In genomic region chr7:56129577-56129976, GRCm38 (mm10) we compare ENCODE assay signal across 25 mouse cellular contexts.
"Had no signal": no experiment of that assay in that cellular context is flagged by ENCODE, and none has a peak within 500 bp of the region (broad histone marks: within the 10 kb centered on the region; RNA-seq: fewer than 3 reads in every experiment).

No protein-coding gene starts in this region.

- H3K4me1 ChIP-seq: embryonic facial prominence, embryonic 10.5 days; embryonic facial prominence, embryonic 12.5 days; embryonic facial prominence, embryonic 13.5 days; embryonic facial prominence, embryonic 15.5 days; forebrain, embryonic 10.5 days; forebrain, embryonic 12.5 days; forebrain, embryonic 13.5 days; forebrain, embryonic 15.5 days had no signal

- H3K27ac ChIP-seq: embryonic facial prominence, embryonic 10.5 days; embryonic facial prominence, embryonic 12.5 days; embryonic facial prominence, embryonic 13.5 days; embryonic facial prominence, embryonic 15.5 days; forebrain, embryonic 10.5 days; forebrain, embryonic 12.5 days; forebrain, embryonic 13.5 days; forebrain, embryonic 15.5 days; gastrocnemius, adult 2 months; heart, adult 2 months had no signal

- H3K4me3 ChIP-seq: embryonic facial prominence, embryonic 10.5 days; embryonic facial prominence, embryonic 12.5 days; embryonic facial prominence, embryonic 13.5 days; embryonic facial prominence, embryonic 15.5 days; erythroblast, embryonic 14.5 days; forebrain, embryonic 10.5 days; forebrain, embryonic 12.5 days; forebrain, embryonic 13.5 days; forebrain, embryonic 15.5 days; gastrocnemius, adult 2 months; heart, adult 2 months had no signal

- H3K27me3 ChIP-seq: embryonic facial prominence, embryonic 12.5 days; embryonic facial prominence, embryonic 13.5 days; embryonic facial prominence, embryonic 15.5 days; forebrain, embryonic 12.5 days; forebrain, embryonic 13.5 days; forebrain, embryonic 15.5 days had no signal

- H3K4me2 ChIP-seq: embryonic facial prominence, embryonic 12.5 days; embryonic facial prominence, embryonic 13.5 days; embryonic facial prominence, embryonic 15.5 days; forebrain, embryonic 12.5 days; forebrain, embryonic 13.5 days; forebrain, embryonic 15.5 days had no signal

- H3K9me3 ChIP-seq: embryonic facial prominence, embryonic 10.5 days; embryonic facial prominence, embryonic 12.5 days; embryonic facial prominence, embryonic 13.5 days; embryonic facial prominence, embryonic 15.5 days; forebrain, embryonic 10.5 days; forebrain, embryonic 12.5 days; forebrain, embryonic 13.5 days; forebrain, embryonic 15.5 days had no signal

- H3K9ac ChIP-seq: embryonic facial prominence, embryonic 12.5 days; embryonic facial prominence, embryonic 13.5 days; embryonic facial prominence, embryonic 15.5 days; forebrain, embryonic 12.5 days; forebrain, embryonic 13.5 days; forebrain, embryonic 15.5 days had no signal

- ATAC-seq: forebrain, embryonic 13.5 days; forebrain, embryonic 14.5 days; forebrain, embryonic 15.5 days; forebrain, embryonic 16.5 days had no signal

- DNase-seq: cerebellum, adult 8-10 months; cerebellum, adult 9-10 months; cerebellum, adult 9-11 months; cerebellum, postnatal 10 days; cerebellum, postnatal 14 days; cerebellum, postnatal 25 days; cerebellum, postnatal 36 days; embryo, embryonic 11 days; gastrocnemius, adult 2 months; gastrocnemius, postnatal 14 days; gastrocnemius, postnatal 25 days; gastrocnemius, postnatal 36 days; heart, adult 18-20 months; heart, adult 2 months had no signal
